Mouse (Mus musculus): ENCODE data around the gene Polr2a. TPM values are rescaled to one million over a fixed set of nuclear protein-coding genes. Genes with fewer than 3 reads are reported as not detected.

Gene Polr2a
- polyA plus RNA-seq, 1 experiment from 2014 or later, result 31.3 TPM

DNA sequence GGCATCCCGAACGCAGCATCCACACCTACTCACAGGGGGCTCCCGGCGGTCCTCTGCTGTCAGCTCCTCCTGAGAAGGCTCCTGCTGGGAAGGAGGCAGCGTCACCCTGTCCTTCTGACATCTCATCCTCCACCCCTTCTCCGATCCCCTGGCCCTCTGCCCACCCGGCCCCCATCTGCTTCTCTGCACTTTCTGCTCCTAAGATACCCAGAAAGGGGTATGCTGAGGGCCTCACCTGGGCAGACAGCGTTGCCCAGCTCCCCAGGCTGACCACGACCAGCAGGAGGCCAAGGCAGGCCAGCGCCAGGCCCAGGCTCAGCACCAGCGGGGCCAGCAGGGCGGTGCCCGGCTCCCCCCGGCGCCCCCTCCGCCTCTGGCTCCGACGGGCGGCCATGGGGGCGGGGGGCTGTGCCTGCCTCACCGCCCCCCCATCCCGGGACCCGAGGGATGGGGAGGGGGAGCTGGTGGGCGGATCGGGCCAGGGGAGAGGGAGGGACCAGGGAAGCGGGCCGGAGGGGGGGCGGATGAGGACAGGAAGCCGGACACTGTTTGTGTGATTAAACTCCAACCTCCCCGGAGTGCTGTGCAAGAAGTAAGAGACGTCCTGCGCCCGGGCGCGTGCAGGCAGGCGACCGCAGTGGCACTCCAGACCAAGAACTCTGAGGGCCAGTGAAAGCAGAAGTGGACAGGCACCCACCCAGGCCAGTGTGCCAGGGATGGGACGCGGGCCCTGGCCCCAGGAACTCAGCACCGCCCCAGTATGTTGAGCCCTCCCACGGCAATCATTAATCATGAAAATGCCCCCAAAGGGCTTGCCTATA, 62.9 kb downstream of the Polr2a start, which contains the start of the genes Tnfsf12 and Tnfsfm13:
TSS of gene Tnfsf12 (minus strand) at position 489 of the 821 bp plus-strand sequence.
TSS of gene Tnfsfm13 (minus strand) at position 738 of the 821 bp plus-strand sequence.
- ATAC-seq (ENCODE audit: low FRiP score), result peak; percentile 33; the same call in 1 of the 2 replicates
- Histone ChIP-seq H3K36me3 (replicated peaks) (no peaks in the 10 kb centered on the region), H3K27me3 (0 out of 2 replicates have a peak, but pooled peaks cover 7% of the 10 kb centered on the region), H3K9me3 (no peaks in the 10 kb centered on the region), H3K4me2 (peak within 1 kb of the TSS; percentile 79), H3K27ac (no peak within 1 kb of the TSS), H3K4me3 (replicated peaks) (peak within 1 kb of the TSS; percentile 44), H3K9ac (peak within 1 kb of the TSS; percentile 74), H3K4me1 (peaks cover 12% of the 10 kb centered on the region)
- 2% methylated on average over 39 of the region's 41 CpGs for WGBS

DNA sequence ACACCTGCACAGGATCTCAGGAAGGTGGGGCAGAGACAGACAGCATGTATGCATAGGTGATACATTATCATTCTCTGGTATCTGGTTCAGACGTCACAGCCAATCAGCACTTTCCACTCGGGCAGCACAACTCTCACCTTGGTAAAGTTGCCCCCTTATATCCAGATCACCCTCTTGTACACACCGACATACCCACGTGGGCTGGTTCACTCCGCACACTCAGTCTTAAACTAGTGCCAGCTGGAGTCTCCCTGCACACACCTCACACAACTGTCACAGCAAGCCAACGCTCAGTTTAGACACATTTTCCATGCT, 63.4 kb downstream of the Polr2a start:
- peak overlapping the region; percentile 79 for H3K4me2 ChIP-seq
- 0 out of 2 replicates have a peak, but pooled peaks cover 7% of the 10 kb centered on the region for H3K27me3 ChIP-seq
- H3K9ac ChIP-seq, result no peak overlapping the region
- no peak for ATAC-seq (ENCODE audit: low FRiP score)
- H3K4me1 ChIP-seq, result peaks cover 12% of the 10 kb centered on the region
- peak overlapping the region; percentile 44; the same call in 1 of the 2 replicates for H3K4me3 ChIP-seq (replicated peaks)
- H3K36me3 ChIP-seq (replicated peaks), result no peaks in the 10 kb centered on the region
- H3K9me3 ChIP-seq, result no peaks in the 10 kb centered on the region
- WGBS, result 31% methylated on average over 6 of the region's 6 CpGs
- no peak overlapping the region for H3K27ac ChIP-seq

DNA sequence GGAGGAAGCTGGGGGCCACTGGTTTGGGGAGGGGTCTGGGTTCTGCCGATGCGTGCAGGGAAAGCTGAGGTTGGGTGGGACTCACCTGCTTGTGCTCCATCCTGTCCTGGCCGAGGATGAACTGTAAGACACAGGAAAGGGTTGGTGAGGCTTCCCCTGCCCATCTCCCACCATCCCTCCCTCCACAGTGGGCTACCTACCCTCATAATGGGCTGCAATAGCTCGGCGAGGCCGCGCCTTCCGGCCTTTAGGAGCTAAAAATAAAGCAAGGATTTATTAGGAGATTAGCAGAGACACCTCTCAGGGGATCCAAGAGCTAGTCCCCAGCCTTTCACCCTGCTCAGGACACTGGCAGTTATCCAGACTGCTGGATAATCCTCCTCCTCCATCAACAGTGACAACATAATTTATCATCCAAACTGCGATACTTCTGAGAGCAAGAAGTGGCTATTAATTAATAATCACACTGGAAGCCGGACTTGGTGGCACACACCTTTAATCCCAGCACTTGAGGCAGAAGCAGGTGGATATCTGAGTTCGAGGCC, 64.9 kb downstream of the Polr2a start:
- Histone ChIP-seq H3K36me3 (replicated peaks) (no peaks in the 10 kb centered on the region), H3K27ac (no peak overlapping the region), H3K4me2 (no peak overlapping the region), H3K4me1 (peaks cover 12% of the 10 kb centered on the region), H3K27me3 (0 out of 2 replicates have a peak, but pooled peaks cover 7% of the 10 kb centered on the region), H3K9me3 (no peaks in the 10 kb centered on the region), H3K9ac (no peak overlapping the region), H3K4me3 (replicated peaks) (no peak overlapping the region)
- no peak for ATAC-seq (ENCODE audit: low FRiP score)
- WGBS, result 62% methylated on average over 11 of the region's 11 CpGs

DNA sequence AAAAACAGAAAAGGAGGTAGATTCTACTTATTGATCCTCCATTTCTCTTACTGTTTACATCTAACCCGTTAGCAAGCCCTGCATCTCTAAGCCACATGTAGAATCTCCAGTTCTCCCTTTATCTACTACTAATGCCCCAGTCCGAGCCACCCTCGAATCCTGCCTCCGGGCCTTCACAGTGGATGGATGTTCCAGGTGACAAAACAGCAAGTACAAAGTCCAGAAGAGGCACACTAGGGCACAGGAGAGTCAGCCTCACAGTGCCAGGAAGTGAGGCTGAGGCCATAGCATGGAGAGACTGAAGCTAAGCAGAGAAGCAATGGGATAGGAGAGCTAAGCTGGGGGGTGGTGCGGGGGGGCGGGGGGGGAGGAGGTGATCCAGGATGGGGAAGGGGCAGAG, 65.6 kb downstream of the Polr2a start:
- Histone ChIP-seq H3K9me3 (no peaks in the 10 kb centered on the region), H3K4me1 (peaks cover 12% of the 10 kb centered on the region), H3K27ac (no peak overlapping the region), H3K4me3 (replicated peaks) (no peak overlapping the region), H3K27me3 (0 out of 2 replicates have a peak, but pooled peaks cover 7% of the 10 kb centered on the region), H3K4me2 (no peak overlapping the region), H3K36me3 (replicated peaks) (no peaks in the 10 kb centered on the region), H3K9ac (0 out of 2 replicates have a peak overlapping the region, but pooled peaks have one; percentile 7)
- WGBS, result 87% methylated on average over 6 of the region's 6 CpGs
- ATAC-seq (ENCODE audit: low FRiP score), result no peak

DNA sequence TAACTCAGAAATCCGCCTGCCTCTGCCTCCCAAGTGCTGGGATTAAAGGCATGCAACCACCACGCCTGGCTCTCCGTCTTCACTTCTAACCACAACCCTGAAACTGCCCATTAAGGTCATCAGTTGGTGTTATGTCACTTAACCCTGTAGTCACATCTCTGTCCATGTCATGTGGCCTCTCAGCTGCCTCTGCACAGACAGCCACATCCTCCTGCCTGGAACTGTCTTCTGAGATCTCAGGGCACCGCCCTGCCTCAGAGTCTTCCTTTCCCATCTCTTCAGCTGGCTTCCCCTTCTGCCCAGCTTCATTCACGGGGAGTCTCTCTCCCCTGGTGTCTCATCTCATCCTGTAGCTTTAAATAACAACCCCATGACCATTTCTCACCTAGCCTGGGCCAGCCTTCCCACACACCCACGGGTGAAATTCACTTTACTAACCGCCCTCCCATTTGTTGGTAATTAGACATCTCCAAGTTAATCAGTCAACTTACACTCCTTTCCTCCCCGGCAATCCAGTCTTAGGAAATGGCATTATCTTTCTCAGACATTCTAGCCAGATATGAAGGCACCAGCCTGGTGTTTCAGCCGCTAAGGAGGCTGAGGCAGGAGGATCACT, 66.1 kb downstream of the Polr2a start:
- no peak overlapping the region for H3K4me2 ChIP-seq
- 83% methylated on average over 9 of the region's 9 CpGs for WGBS

DNA sequence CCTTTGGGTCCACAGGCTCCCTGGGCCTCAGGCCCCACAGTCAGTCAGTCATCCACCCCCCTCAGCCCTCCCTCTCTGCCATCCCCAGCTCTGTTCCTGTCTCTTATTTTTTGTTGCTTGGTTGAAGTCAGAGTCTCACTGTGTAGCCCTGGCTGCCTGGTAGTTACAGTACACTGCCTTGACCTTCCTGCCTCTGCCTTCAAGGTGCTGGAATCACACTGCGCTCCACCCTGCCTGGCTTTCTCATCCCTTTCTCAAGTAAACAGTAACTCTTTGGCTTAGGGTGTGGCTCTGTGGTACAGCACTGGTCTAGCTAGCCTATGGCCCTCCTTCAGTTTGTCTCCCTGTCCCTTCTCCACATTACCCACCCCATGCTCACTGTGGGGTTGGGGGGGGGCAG, 68.5 kb downstream of the Polr2a start:
- ATAC-seq (ENCODE audit: low FRiP score), result no peak
- Histone ChIP-seq H3K4me2 (no peak overlapping the region), H3K4me3 (replicated peaks) (no peak overlapping the region), H3K36me3 (replicated peaks) (no peaks in the 10 kb centered on the region), H3K9me3 (no peaks in the 10 kb centered on the region), H3K27me3 (peaks cover 15% of the 10 kb centered on the region; the same call in 1 of the 2 replicates), H3K27ac (no peak overlapping the region), H3K4me1 (peaks cover 3% of the 10 kb centered on the region), H3K9ac (no peak overlapping the region)
- 89% methylated on average over 1 of the region's 1 CpGs for WGBS

More for the DNA sequence above, 66.1 kb downstream of the Polr2a start:
- no peak for ATAC-seq (ENCODE audit: low FRiP score)
- H3K9ac ChIP-seq, result no peak overlapping the region
- H3K4me1 ChIP-seq, result peaks cover 12% of the 10 kb centered on the region
- 0 out of 2 replicates have a peak, but pooled peaks cover 7% of the 10 kb centered on the region for H3K27me3 ChIP-seq
- H3K36me3 ChIP-seq (replicated peaks), result no peaks in the 10 kb centered on the region
- no peaks in the 10 kb centered on the region for H3K9me3 ChIP-seq
- H3K27ac ChIP-seq, result no peak overlapping the region
- no peak overlapping the region for H3K4me3 ChIP-seq (replicated peaks)

DNA sequence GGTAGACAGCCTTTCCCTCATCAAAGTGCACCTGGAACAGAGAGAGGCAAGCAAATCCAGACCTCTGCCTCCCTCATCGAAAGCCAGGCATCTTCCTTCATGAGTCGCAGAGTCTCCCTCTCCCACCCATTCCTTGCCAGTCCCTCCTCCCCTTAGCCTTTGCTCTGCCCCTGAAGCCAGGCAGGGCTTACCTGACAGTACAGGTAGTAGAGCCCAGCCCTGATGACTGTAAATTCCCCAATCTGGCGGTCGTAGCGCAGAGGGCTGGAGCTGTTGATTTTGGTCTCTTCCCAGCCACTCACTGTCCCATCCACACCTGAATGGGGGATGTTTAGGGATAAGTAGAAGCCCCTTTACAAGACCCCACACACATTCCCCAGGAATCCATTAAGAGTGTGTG, 71.4 kb downstream of the Polr2a start:
- no peak for ATAC-seq (ENCODE audit: low FRiP score)
- H3K9ac ChIP-seq, result 0 out of 2 replicates have a peak overlapping the region, but pooled peaks have one; percentile 25
- peaks cover 16% of the 10 kb centered on the region for H3K4me1 ChIP-seq
- no peak overlapping the region for H3K4me3 ChIP-seq (replicated peaks)
- no peak overlapping the region for H3K4me2 ChIP-seq
- no peaks in the 10 kb centered on the region for H3K36me3 ChIP-seq (replicated peaks)
- peaks cover 17% of the 10 kb centered on the region; the same call in 1 of the 2 replicates for H3K27me3 ChIP-seq
- no peak overlapping the region for H3K27ac ChIP-seq
- WGBS, result 67% methylated on average over 5 of the region's 5 CpGs
- H3K9me3 ChIP-seq, result no peaks in the 10 kb centered on the region

DNA sequence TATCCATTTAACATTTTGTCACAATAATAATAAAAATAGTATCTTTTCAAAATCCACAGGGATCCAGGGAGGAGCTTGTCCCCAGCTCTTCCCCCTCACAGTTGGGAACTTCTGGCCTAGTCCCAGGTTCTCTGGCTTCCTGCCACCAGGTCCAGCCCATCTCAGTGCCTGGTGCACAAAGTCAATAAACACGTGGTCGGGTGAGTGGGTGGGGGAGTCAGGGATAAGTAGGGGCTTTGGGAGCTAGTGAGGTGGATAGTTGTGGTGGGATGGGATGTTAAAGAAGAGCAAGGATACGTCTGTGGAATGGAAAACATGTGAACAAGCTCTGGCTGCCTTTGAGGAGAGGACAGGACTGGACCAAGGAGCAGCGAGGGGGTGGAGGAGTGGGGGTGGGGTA, 72.1 kb downstream of the Polr2a start:
- Histone ChIP-seq H3K36me3 (replicated peaks) (no peaks in the 10 kb centered on the region), H3K9me3 (no peaks in the 10 kb centered on the region), H3K4me1 (peaks cover 16% of the 10 kb centered on the region), H3K4me2 (no peak overlapping the region), H3K27ac (no peak overlapping the region), H3K27me3 (peaks cover 17% of the 10 kb centered on the region; the same call in 1 of the 2 replicates), H3K4me3 (replicated peaks) (no peak overlapping the region), H3K9ac (0 out of 2 replicates have a peak overlapping the region, but pooled peaks have one; percentile 25)
- 15% methylated on average over 4 of the region's 4 CpGs for WGBS
- no peak for ATAC-seq (ENCODE audit: low FRiP score)

DNA sequence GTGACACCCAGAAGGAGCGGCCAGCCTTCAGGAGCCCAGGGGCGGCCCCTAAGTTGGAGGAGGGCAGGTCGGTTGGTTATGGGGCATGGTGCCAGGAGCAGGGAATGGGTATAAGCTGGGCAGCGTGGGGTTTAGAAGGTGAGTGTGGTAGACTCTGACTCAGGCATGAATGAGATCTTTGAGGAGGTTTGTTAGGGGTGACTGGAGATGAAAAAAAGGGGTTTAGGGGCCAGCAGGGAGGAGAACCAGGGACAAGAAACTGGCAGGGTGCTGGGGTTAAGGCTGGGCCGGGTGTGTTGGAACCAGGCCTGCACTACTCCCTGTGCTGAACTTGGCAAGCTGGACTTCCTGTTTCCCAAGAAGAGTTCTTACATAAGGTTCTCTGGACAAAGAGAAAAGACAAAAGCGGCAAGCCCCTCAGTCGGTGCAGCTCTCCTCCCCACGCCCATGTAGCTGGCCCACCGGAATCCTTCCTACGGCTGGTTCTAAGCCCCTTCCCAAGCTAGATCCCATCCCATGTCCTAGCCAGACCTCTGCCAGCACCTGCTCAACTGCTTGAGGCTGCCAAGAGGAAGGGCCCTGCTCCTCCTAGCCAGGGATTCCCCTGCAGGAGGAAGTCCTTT, 72.8 kb downstream of the Polr2a start, which contains the start of gene Tnfsf13:
TSS of gene Tnfsf13 (minus strand) at position 259 of the 623 bp plus-strand sequence.
- H3K4me3 ChIP-seq (replicated peaks), result no peak within 1 kb of the TSS
- peaks cover 17% of the 10 kb centered on the region; the same call in 1 of the 2 replicates for H3K27me3 ChIP-seq
- peaks cover 23% of the 10 kb centered on the region for H3K4me1 ChIP-seq
- H3K9ac ChIP-seq, result peak within 1 kb of the TSS; percentile 25; the same call in 1 of the 2 replicates
- H3K36me3 ChIP-seq (replicated peaks), result no peaks in the 10 kb centered on the region
- H3K27ac ChIP-seq, result no peak within 1 kb of the TSS
- no peak for ATAC-seq (ENCODE audit: low FRiP score)
- no peak within 1 kb of the TSS for H3K4me2 ChIP-seq
- no peaks in the 10 kb centered on the region for H3K9me3 ChIP-seq
- WGBS, result 60% methylated on average over 10 of the region's 10 CpGs

DNA sequence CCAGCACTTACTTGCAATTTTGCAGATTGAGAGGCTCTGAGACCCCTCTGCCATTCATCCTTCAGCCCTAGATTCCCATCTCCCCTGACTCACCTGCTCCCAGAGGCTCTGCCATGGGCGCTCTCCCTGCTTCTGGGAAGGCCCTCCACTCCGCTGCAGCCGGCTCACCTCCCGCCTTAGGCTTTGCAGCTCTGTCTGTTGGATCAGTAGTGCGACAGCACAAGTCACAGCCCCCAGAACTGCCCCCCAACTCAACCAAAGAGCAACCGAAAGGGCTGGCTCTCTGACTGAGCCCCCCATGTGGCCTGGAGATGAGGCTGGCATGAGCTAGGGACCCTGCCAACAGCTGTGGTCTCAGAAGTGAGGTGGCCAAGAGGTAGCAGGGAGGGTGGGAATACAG, 73.5 kb downstream of the Polr2a start:
- no peak for ATAC-seq (ENCODE audit: low FRiP score)
- no peak overlapping the region for H3K27ac ChIP-seq
- peaks cover 30% of the 10 kb centered on the region for H3K4me1 ChIP-seq
- peaks cover 17% of the 10 kb centered on the region; the same call in 1 of the 2 replicates for H3K27me3 ChIP-seq
- no peaks in the 10 kb centered on the region for H3K9me3 ChIP-seq
- WGBS, result 87% methylated on average over 6 of the region's 6 CpGs
- H3K4me3 ChIP-seq (replicated peaks), result no peak overlapping the region
- H3K4me2 ChIP-seq, result no peak overlapping the region
- H3K9ac ChIP-seq, result peak overlapping the region; percentile 2; the same call in 1 of the 2 replicates
- peaks cover 6% of the 10 kb centered on the region for H3K36me3 ChIP-seq (replicated peaks)

DNA sequence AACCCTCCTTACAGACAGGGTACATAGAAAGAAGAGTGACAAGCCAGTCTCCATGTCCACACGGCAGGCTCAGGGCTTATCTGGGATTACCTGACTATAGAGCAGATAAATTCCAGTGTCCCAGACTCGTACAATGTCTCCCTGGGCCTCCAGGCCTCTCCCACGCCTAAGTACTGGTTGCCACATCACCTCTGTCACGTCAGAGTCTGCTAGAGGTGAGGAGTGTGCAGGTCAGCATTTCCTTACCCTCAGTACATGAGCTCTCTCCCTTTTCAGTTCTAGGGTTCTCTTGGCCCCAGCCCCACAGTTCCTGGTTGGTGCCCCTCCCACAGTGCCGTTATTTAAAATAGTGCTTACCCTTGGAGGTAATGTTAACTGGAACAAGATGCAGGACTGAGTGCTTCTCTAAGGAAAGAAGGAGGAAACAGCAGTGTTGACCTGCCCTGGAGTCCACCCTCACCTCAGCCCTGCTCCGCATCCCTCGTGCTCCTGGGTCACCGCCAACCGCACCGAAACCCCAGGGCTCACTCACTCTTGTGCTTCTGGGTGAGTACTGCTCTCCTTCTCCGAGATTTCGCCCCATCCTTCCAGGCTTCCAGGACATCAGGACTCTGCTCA, 74.2 kb downstream of the Polr2a start:
- Histone ChIP-seq H3K27ac (no peak overlapping the region), H3K4me1 (peaks cover 35% of the 10 kb centered on the region), H3K36me3 (replicated peaks) (peaks cover 12% of the 10 kb centered on the region), H3K4me2 (no peak overlapping the region), H3K4me3 (replicated peaks) (no peak overlapping the region), H3K9ac (0 out of 2 replicates have a peak overlapping the region, but pooled peaks have one; percentile 12), H3K27me3 (peaks cover 17% of the 10 kb centered on the region; the same call in 1 of the 2 replicates), H3K9me3 (no peaks in the 10 kb centered on the region)
- ATAC-seq (ENCODE audit: low FRiP score), result no peak
- 82% methylated on average over 12 of the region's 12 CpGs for WGBS
